Mouse (Mus musculus): Measurements from ENCODE around the gene Fhit. TPM values are rescaled to one million over a fixed set of nuclear protein-coding genes. Genes with fewer than 3 reads are reported as not detected.

Fhit gene
- polyA plus RNA-seq (2014; fragmentation: Illumina TruSeq; extraction: RNeasy Lipid Tissue Mini Kit (QIAGEN cat#74804); ENCODE audit: insufficient read depth, low read depth, low replicate concordance), result 4.4 TPM

DNA sequence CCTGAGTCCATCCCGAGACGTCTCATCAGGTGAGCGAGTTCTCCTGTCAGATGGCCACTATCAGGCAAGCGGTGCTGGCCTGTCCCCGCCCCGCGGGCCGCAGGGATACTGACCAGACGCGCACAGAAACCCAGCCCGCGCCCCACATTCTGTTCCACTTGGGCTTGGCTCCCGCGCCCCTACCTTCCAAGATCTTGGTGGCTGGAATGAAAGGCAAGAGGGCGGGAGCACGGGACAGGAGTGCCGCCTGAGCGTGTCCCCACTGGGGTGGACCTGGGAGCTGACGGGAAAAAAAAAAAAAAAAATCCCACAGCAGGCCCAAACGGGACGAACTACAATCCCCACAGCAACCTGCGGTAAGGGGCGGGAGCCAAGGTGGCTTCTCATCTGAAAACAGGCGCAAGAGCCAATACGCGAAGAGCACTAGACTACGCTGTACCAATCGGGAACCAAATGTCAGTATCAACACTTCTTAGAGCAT is at the start of gene Fhit:
Fhit (minus strand) TSS at position 285 of the 481 bp plus-strand sequence.

Other genes with a start within 250 kb of the Fhit start
- gene Gm3839, start 194.7 kb upstream of the Fhit start, polyA plus RNA-seq (2014; fragmentation: Illumina TruSeq; extraction: RNeasy Lipid Tissue Mini Kit (QIAGEN cat#74804); ENCODE audit: insufficient read depth, low read depth, low replicate concordance), result 0.90 TPM